Mouse (Mus musculus) duodenum, adult 2 months (tissue): Measurements from ENCODE around the gene Fam114a2. TPM values are rescaled to one million over a fixed set of nuclear protein-coding genes. Genes with fewer than 3 reads are reported as not detected.

Experiments used
- polyA plus RNA-seq: library from polyadenylated mRNA; depleted of rRNA; stranded (reverse); fragments of >200 nt; gene quantifications from 2 replicates; pipeline ENCODE4 v1.2.3, GENCODE M21; 2012; ENCODE audit warnings: low replicate concordance; rRNA removed

Fam114a2 gene
- polyA plus RNA-seq, result 18.4 and 26.3 TPM in 2 replicates

DNA sequence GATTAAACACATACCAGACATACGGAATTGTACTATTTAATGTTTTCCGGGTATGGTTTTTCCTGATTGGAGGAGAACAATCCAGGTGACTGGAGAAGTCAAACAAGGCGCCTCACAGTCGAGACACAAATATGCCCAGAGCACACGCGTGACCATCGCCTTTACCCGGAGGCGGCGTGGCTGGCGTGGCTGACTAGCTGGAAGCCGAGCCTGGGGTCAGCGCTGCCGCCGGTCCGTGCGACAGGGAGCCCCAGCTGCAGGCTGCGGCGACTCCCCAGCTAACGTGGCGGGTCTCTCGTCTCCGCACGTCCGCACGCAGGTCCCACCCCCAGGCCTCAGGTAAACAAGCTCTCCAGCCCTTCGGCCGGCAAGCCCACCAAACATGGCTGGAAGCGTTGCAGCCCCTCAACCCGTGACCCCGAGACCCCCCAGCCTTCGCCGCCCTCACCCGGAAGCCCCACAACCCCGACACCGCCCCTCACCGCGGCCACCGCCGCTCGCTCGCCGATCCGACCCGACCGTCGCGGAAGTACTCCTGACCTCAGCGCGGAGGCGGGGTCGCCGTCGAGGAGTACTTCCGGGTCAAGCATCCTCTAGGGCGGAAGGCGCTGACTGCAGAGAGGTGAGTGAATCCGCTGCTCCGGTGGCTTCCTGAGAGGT, at the start of gene Fam114a2, which contains the start of gene Mfap3:
Gene Fam114a2, minus strand, starts transcription at position 527 of the 660 bp plus-strand sequence.
Gene Mfap3, plus strand, starts transcription at position 574 of the 660 bp plus-strand sequence.

Other genes starting within 250 kb of the Fam114a2 start
- gene Mfap3, start within 50 bp of the Fam114a2 start, polyA plus RNA-seq, result 4.2 and 5.2 TPM in 2 replicates
- gene Galnt10, start 126.8 kb upstream of the Fam114a2 start, polyA plus RNA-seq, result 26.1 and 38.6 TPM in 2 replicates